Mouse (Mus musculus) embryonic stem cell, embryonic (primary cell): ENCODE measurements around the gene Hivep3.

ENCODE experiments used
- CTCF ChIA-PET, 4 experiments: fragments of 300-600 bp in 2 of 4; fragments of 350-600 bp in 2 of 4; sonication (Branson Sonifier 250); formaldehyde crosslinking; loops; one replicate each; lab custom pipeline; 2022; ENCODE audit warnings: inconsistent platforms in 2 of 4; lab: Charles Lee
- POLR2A ChIA-PET, 4 experiments: fragments of 300-600 bp in 2 of 4; fragments of 350-600 bp in 2 of 4; sonication (Branson Sonifier 250); formaldehyde crosslinking; loops; one replicate each; lab custom pipeline; 2022; ENCODE audit warnings: antibody characterized with exemption in 4 of 4, inconsistent platforms in 1 of 4; lab: Charles Lee

Gene Hivep3

DNA sequence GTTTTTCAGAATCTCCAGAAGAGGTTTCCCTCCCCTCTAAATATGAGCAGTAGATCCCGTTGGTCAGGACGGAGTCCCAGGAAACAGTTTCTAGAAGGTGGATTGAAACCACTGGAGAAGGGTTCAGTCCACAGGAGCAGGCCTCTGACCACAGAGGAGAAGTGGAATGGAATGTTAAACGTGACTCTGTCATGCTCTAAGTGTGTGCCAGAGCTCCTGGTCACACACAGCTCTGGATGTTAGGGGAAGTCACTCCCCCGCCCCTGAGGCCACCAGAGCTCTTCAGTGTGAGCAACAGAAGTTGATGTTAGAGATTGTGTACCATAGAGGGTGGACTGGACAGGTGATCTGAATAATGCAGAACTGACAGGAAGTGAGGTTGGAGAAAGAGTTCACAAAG lies 258.2 kb downstream of the Hivep3 start:
- ChIA-PET POLR2A (no interaction called here), CTCF (no interaction called here)

GRCm38 (mm10) chr4:119996377-119996776 lies 262.8 kb downstream of the Hivep3 start:
- CTCF ChIA-PET: interaction anchor here in 3 of 4 experiments (0.5 to 1.1 kb wide), 12 partner anchors 9 to 190 kb away, joined by 3 to 5 read pairs (median 3); no protein-coding TSS in a partner anchor

DNA sequence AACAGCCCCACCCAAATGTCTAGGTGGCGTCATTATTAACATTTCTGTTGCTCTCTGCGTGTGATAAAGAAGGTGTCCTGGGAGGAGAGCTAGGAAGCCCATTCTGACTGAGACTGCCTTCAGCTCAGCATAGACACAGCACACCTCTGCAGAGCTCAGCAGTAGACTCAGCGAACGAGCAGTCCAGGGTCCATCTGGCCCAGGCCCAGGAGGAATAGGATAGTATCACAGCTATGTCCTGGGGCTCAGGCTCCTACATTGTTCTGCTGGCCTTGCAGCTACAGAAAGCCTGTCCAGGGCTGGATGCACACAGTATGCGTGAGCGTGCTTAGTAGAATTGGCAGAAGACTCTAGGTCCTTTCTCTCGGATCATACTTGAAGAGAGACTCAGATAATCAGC lies 263.8 kb downstream of the Hivep3 start:
- CTCF ChIA-PET: interaction anchor here in 1 of 4 experiments (0.6 kb wide), 1 partner anchor 9 kb away, joined by 3 read pairs; no protein-coding TSS in a partner anchor
- POLR2A ChIA-PET: interaction anchor here in 1 of 4 experiments (0.6 kb wide), 1 partner anchor 65 kb away, joined by 3 read pairs; no protein-coding TSS in a partner anchor

More at GRCm38 (mm10) chr4:119996377-119996776, 262.8 kb downstream of the Hivep3 start:
- POLR2A ChIA-PET: no interaction called here

DNA sequence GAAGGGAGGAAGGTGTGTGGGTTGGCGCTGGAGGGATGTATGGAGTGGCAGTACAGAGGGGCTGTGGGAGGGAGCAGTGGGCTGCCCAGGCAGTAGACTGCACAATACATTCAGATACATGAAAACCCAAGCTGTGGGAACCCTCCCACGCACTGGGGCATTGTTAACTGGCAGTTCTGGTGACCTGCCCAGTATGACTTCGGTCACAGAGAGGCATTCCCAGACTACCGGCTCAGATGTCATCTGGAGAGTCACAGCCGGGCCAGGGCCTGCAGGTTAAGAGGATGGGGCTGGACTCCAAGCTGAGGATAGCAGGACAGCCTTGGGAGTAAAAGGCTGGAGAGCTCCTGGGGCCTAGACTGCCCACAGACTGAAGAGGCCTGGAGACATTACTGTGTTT lies 265.3 kb downstream of the Hivep3 start:
- ChIA-PET POLR2A (interaction anchor here in 1 of 4 experiments (0.6 to 0.7 kb wide), 2 partner anchors 57 to 93 kb away, joined by 4 to 7 read pairs; no protein-coding TSS in a partner anchor), CTCF (interaction anchor here in 1 of 4 experiments (0.6 kb wide), 1 partner anchor 43 kb away, joined by 3 read pairs; no protein-coding TSS in a partner anchor)

DNA sequence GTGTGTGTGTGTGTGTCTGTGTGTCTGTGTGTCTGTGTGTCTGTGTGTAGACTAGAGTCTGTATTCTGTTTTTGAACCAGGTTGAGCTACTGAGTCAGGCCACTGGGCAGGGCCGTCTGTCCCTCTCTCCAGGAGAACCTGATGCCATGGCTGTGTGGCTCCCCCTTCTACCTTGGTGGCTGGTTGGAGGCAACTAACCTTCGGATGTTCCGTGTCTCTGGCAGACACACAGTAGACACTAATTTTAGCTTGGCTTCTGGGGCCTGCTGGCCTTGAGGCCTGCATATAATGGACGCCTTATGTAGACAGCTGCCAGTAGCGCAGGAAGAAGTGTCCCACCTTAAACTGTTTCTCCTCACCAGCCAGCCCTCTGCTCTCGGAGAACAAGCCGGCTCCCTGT lies 267.3 kb downstream of the Hivep3 start:
- ChIA-PET CTCF (no interaction called here), POLR2A (no interaction called here)

- ChIA-PET CTCF (interaction anchor here in 1 of 4 experiments (1.0 kb wide), 1 partner anchor 14 kb away, joined by 3 read pairs; no protein-coding TSS in a partner anchor), POLR2A (interaction anchor here in 1 of 4 experiments (1.0 kb wide), 1 partner anchor 12 kb away, joined by 3 read pairs; no protein-coding TSS in a partner anchor)
Observed at GRCm38 (mm10) chr4:120003006-120003405, 269.4 kb downstream of the Hivep3 start.

GRCm38 (mm10) chr4:120006046-120006445 lies 272.5 kb downstream of the Hivep3 start:
- POLR2A ChIA-PET: interaction anchor here in 1 of 4 experiments (0.5 kb wide), 1 partner anchor 146 kb away, joined by 3 read pairs; no protein-coding TSS in a partner anchor
- CTCF ChIA-PET: no interaction called here

- POLR2A ChIA-PET: no interaction called here
Observed at GRCm38 (mm10) chr4:120007889-120008288, 274.3 kb downstream of the Hivep3 start.

DNA sequence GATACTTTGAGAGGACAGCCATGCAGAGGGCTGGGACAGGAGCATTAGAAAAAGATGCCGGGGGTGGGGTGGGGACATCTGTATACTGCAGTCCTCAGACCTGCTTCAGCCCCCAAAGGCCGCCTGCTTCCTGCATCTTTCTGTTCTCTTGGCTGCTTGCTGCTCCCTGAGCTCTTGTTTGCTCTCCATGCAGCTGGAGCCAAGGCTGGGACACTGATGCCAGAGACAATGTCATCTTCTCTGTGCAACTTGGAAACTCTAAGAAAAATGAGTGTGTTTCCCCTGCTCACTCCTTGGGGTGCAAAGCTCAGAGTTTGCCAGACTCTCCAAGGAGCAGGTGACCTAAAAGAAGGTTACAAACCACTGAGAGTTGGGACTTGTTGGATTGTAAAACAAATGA lies 275.6 kb downstream of the Hivep3 start:
- POLR2A ChIA-PET: no interaction called here
- CTCF ChIA-PET: no interaction called here

More at GRCm38 (mm10) chr4:120007889-120008288, 274.3 kb downstream of the Hivep3 start:
- CTCF ChIA-PET: no interaction called here

DNA sequence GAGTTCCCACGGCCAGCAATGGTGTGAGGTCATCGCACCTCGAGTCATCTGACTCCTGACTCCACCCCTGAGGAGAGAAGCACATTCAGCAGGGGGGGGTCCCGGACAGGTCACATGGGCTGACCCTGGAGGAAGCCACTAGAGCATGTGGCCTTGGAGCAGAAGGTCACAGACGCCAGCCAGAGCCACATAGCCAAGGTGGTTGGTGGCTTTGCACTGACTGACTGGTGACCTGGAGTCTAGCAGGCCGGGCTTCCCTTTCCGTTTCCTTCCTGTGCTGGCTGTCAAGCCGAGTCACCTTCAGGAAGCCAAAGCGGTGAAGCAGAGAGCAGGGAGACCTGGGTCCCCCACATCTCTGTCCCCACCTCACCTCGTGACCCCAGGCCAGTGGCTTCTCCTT lies 278.2 kb downstream of the Hivep3 start:
- ChIA-PET POLR2A (no interaction called here), CTCF (no interaction called here)

- POLR2A ChIA-PET: no interaction called here
- CTCF ChIA-PET: interaction anchor here in 3 of 4 experiments (0.6 to 1.2 kb wide), 3 partner anchors 17 to 173 kb away, joined by 3 to 4 read pairs (median 4); no protein-coding TSS in a partner anchor
Observed at GRCm38 (mm10) chr4:120012891-120013290, 279.3 kb downstream of the Hivep3 start.

GRCm38 (mm10) chr4:120018426-120018825 lies 284.8 kb downstream of the Hivep3 start:
- ChIA-PET POLR2A (interaction anchor here in 1 of 4 experiments (0.8 kb wide), 1 partner anchor 14 kb away, joined by 3 read pairs; no protein-coding TSS in a partner anchor), CTCF (no interaction called here)

DNA sequence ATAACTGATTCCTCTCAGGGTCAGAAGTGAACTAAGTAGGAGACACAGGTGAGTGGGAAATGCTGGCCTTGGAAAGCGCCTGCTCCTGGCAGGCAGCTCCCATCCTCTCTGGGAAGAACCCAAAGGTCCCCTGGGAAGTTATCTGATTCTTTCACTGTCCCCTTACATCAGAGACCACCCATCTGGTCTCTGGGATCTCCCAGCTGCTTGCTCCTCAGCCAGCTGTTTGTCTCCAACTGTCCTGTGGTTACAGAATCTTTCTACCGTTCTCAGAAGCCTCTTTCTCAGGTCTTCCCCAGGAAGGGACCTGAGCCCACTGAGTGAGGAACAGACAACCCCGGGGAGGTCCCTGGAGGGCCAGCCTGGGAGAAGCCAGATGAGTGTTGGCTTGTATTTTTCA lies 288.8 kb downstream of the Hivep3 start:
- POLR2A ChIA-PET: interaction anchor here in 1 of 4 experiments (0.7 kb wide), 1 partner anchor 16 kb away, joined by 3 read pairs; no protein-coding TSS in a partner anchor

DNA sequence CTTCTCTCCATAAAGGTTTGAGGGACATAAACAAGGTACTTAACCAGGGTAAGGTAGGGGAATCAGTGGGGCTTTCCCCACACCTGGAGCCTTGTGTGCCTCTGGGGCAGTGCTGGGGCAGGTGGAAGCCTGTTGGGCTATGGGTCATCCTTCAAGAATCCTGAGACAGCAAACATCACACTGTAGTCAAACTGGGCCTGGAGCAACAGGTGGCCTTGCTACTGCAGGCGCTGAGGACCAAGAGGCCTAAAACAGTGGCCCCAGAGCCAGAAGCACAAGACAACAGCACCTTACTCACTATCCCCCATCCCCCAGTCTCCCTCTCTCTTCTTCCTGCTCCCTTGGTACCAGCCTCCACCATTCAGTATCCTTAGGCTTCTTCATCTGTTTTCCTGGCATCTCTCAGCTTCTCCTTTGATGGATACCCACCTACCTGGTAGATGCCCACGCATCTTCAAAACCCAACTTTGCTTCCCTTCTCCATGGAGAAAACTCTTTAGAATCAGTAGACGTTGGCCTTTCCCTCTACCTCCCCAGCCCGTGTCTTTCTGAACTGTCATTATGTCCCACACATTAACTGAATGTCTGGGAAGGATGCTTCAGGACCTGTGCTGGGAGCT lies 289.7 kb downstream of the Hivep3 start:
- CTCF ChIA-PET: no interaction called here
- POLR2A ChIA-PET: no interaction called here

More for the DNA sequence above, 288.8 kb downstream of the Hivep3 start:
- CTCF ChIA-PET: no interaction called here

GRCm38 (mm10) chr4:120024071-120024470 lies 290.5 kb downstream of the Hivep3 start:
- ChIA-PET POLR2A (interaction anchor here in 2 of 4 experiments (0.6 to 1.6 kb wide), 2 partner anchors 9 to 344 kb away, joined by 3 to 6 read pairs; no protein-coding TSS in a partner anchor), CTCF (interaction anchor here in 2 of 4 experiments (0.6 to 1.0 kb wide), 3 partner anchors 9 to 49 kb away, joined by 3 to 5 read pairs (median 3); no protein-coding TSS in a partner anchor)

- POLR2A ChIA-PET: interaction anchor here in 1 of 4 experiments (0.6 kb wide), 1 partner anchor 139 kb away, joined by 3 read pairs; no protein-coding TSS in a partner anchor
- CTCF ChIA-PET: interaction anchor here in 1 of 4 experiments (0.6 kb wide), 1 partner anchor 1688 kb away, joined by 3 read pairs; no protein-coding TSS in a partner anchor
Observed at GRCm38 (mm10) chr4:120027671-120028070, 294.1 kb downstream of the Hivep3 start.

DNA sequence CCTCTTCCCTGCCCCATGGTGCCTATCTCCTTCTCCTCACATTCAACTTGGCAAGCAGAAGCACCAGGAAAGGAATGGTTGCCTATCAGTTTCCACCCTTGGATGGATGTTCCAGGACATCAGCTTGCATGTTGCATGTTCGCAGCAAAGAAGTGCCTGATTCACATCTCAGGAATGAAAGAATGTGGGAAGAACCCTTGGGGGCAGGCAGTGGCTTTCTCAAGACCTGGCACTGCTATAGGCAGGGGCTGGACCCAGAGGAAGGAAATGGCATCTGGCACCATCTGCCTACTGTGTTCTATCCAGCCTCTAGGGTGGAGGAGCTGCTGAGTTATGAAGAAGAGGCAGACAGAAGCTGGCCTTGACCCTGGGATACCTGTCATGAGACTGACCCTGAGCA lies 296.4 kb downstream of the Hivep3 start:
- CTCF ChIA-PET: interaction anchor here in 1 of 4 experiments (0.5 to 0.6 kb wide), 2 partner anchors 34 to 41 kb away, joined by 3 read pairs; no protein-coding TSS in a partner anchor
- POLR2A ChIA-PET: interaction anchor here in 1 of 4 experiments (1.3 kb wide), 1 partner anchor 289 kb away, joined by 3 read pairs; no protein-coding TSS in a partner anchor

DNA sequence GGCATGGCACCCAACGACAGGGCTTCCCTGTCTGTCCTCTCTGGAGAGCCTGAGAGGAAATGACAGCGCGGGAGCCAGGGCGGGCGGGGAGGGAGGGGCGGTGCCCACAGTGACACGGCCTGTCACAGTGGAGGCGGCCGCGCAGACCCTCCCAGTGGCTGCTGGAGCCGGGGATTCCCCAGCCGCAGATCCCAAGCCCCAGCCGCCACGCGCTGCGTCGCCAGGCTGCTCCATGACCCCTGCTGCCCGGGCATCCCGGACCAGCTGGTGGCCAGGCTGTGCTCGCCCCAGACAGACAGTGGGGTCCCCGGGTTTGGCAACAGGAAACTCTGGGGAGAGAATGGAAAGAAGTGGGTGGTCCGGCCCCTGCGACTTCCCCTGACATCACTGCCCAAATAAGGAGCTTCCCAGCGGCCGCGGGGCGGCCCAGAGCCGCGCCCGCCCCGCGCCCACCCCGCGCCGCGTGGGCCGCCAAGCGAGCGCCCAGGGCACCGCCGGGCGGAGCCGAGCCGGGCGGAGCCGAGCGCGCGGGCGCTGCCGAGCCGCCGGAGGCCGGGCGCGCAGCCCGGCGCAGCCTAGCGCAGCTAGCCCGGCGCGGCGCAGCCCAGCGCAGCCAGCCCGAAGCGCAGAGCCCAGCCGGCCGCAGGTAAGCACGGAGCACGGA lies 298.9 kb downstream of the Hivep3 start:
- ChIA-PET CTCF (interaction anchor here in 2 of 4 experiments (0.5 kb wide), 2 partner anchors 11 to 817 kb away, joined by 3 to 5 read pairs; no protein-coding TSS in a partner anchor), POLR2A (interaction anchor here in 3 of 4 experiments (0.5 to 1.4 kb wide), 3 partner anchors 14 to 618 kb away, joined by 3 read pairs; no protein-coding TSS in a partner anchor)

DNA sequence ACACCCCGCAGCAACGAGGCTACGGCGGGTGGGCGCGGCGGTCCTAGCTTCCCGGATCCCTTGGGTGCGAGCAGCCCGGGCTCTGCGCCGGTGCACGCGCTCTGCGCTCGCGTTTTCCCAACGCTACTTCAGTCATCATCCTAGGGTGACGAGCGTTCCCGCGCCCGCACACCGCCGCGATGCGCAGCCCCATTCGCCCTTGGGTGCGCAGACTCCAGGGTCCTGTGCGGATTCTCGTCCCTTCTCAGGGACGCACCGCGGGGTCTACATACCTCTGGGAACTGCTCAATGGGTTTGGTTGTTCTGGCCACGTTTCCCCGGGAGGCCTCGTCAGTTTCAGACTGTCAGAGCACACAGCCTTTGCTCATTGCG lies 299.4 kb downstream of the Hivep3 start:
- CTCF ChIA-PET: no interaction called here
- POLR2A ChIA-PET: interaction anchor here in 2 of 4 experiments (1.0 to 1.4 kb wide), 2 partner anchors 13 to 15 kb away, joined by 3 read pairs; no protein-coding TSS in a partner anchor
